Comparison of ENCODE assay signal across 10 mouse cellular contexts in the genomic region with DNA sequence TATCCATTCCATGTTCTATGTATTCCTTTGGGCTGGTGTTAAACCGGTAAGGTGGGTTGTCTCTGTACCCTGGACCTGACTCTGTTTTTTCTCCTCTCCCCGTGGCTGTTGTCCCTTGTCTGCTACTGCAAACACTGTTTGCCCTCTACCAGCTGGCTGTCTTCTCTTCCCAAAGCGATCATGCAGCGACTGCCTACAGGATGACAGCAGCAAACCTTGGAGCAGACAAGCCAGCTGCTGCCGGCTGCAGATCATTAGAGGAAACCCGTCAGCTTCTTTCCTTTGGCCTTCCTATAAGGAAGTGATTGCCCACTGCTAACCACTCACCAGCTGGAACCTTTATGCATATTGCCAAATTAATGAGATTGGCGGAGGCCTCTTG. TPM values are rescaled to one million over a fixed set of nuclear protein-coding genes. Genes with fewer than 3 reads are reported as not detected.
A peak's percentile ranks its signal among the peaks of the same experiment; 100 is the strongest.
DNase-seq lines count a peak whose midpoint lies in the region; ATAC-seq and TF ChIP-seq lines count a peak whose summit lies in the region.
"Had no signal": no experiment of that assay in that cellular context is flagged by ENCODE, and none has a peak within 500 bp of the region (broad histone marks: within the 10 kb centered on the region; RNA-seq: fewer than 3 reads in every experiment).

No protein-coding gene starts in this region.

- no peaks in the 10 kb centered on the region for H3K27me3 ChIP-seq in hindbrain, embryonic 15.5 days
- no peaks in the 10 kb centered on the region for H3K27me3 ChIP-seq in lung, embryonic 16.5 days (ENCODE audit: control insufficient read depth, insufficient read depth, low read depth, low read length)
- H3K27me3 ChIP-seq in small intestine, adult 2 months (ENCODE audit: control insufficient read depth, insufficient read depth, low read length): no peaks in the 10 kb centered on the region

- peaks cover 15% of the 10 kb centered on the region for H3K4me1 ChIP-seq in hindbrain, embryonic 15.5 days (replicated peaks)
- H3K4me1 ChIP-seq in lung, embryonic 16.5 days (replicated peaks; ENCODE audit: control insufficient read depth, insufficient read depth, low read length): peaks cover 11% of the 10 kb centered on the region; the same call in 1 of the 2 replicates
- H3K4me1 ChIP-seq in small intestine, adult 2 months (ENCODE audit: control insufficient read depth, insufficient read depth, insufficient read length, low read length): peaks cover 17% of the 10 kb centered on the region; the same call in 1 of the 2 replicates

- TF ChIP-seq CTCF in small intestine, adult 2 months (IDR thresholded peaks at IDR 0.05; ENCODE audit: extremely low read depth, insufficient read length, insufficient replicate concordance, low read depth, low read length): peak; percentile 8; the same call in 1 of the 2 replicates

- WGBS in hindbrain, embryonic 15.5 days: 42% methylated on average over 7 of the region's 7 CpGs
- 23% methylated on average over 7 of the region's 7 CpGs for WGBS in lung, embryonic 16.5 days
- WGBS in small intestine, adult 2 months: 11% methylated on average over 7 of the region's 7 CpGs

- H3K4me3 ChIP-seq in hindbrain, embryonic 15.5 days: no peak overlapping the region
- no peak overlapping the region for H3K4me3 ChIP-seq in lung, embryonic 16.5 days (ENCODE audit: low read length)
- no peak overlapping the region for H3K4me3 ChIP-seq in small intestine, adult 2 months (ENCODE audit: low read depth, low read length)
- H3K4me3 ChIP-seq: gastrocnemius, adult 2 months had no signal

- H3K36me3 ChIP-seq in hindbrain, embryonic 15.5 days: no peaks in the 10 kb centered on the region
- no peaks in the 10 kb centered on the region for H3K36me3 ChIP-seq in lung, embryonic 16.5 days (ENCODE audit: control insufficient read depth, insufficient read depth, low read length)
- no peaks in the 10 kb centered on the region for H3K36me3 ChIP-seq in small intestine, adult 2 months (ENCODE audit: control insufficient read depth, insufficient read depth, low read length)

- TF ChIP-seq POLR2A in small intestine, adult 2 months (IDR thresholded peaks at IDR 0.05; ENCODE audit: low read depth, low read length): no peak

- DNase-seq in kidney, postnatal 14 days: peak; percentile 29
- no peak for DNase-seq in kidney, postnatal 25 days
- no peak for DNase-seq in layer of hippocampus, postnatal 10 days (ENCODE audit: low spot score in 2 of 2)
- no peak for DNase-seq in left cerebral cortex, adult 18-20 months (ENCODE audit: low spot score in 2 of 2)
- DNase-seq: adrenal gland, postnatal 25 days; gastrocnemius, adult 2 months had no signal

- no peaks in the 10 kb centered on the region for H3K9me3 ChIP-seq in hindbrain, embryonic 15.5 days
- no peaks in the 10 kb centered on the region for H3K9me3 ChIP-seq in lung, embryonic 16.5 days (ENCODE audit: control insufficient read depth, low read length)
- H3K9me3 ChIP-seq: G1E had no signal

- peak; percentile 82 for ATAC-seq in hindbrain, embryonic 15.5 days (ENCODE audit: low FRiP score, low read depth)
- peak; percentile 83 for ATAC-seq in lung, embryonic 16.5 days (ENCODE audit: low read depth)

- H3K27ac ChIP-seq in hindbrain, embryonic 15.5 days (replicated peaks): peak overlapping the region; percentile 49
- H3K27ac ChIP-seq in lung, embryonic 16.5 days (ENCODE audit: low read length): peak overlapping the region; percentile 59
- no peak overlapping the region; the same call in 1 of the 2 replicates for H3K27ac ChIP-seq in small intestine, adult 2 months (ENCODE audit: insufficient read depth, low read depth, low read length)
- H3K27ac ChIP-seq: gastrocnemius, adult 2 months had no signal

- no peak overlapping the region for H3K9ac ChIP-seq in hindbrain, embryonic 15.5 days
- H3K9ac ChIP-seq in lung, embryonic 16.5 days (ENCODE audit: low read length): no peak overlapping the region

- no peak overlapping the region for H3K4me2 ChIP-seq in hindbrain, embryonic 15.5 days
- H3K4me2 ChIP-seq in lung, embryonic 16.5 days (ENCODE audit: low read depth, low read length): no peak overlapping the region

RNA-seq across cellular contexts. Expression of gene Bmp2k, which starts 56.4 kb away (rescaled TPM):
- polyA plus RNA-seq in hindbrain, embryonic 15.5 days (2015; fragmentation: Nextera tagmentation; extraction: Ambion mirVana): 9.9 and 10.0 TPM in 2 replicates
- 9.7 and 11.5 TPM in 2 replicates for polyA plus RNA-seq in lung, embryonic 16.5 days (2015; fragmentation: Nextera tagmentation; extraction: Ambion mirVana)
- polyA plus RNA-seq in small intestine, adult 2 months (2012; rRNA removed): 5.9 and 13.0 TPM in 2 replicates
- 10 to 100 TPM; 14.6 to 15.2 TPM for total RNA-seq in layer of hippocampus, postnatal 10 days (2021)
- total RNA-seq in left cerebral cortex, adult 18-20 months (2021): 10 to 100 TPM; 10.8 to 11.6 TPM
